Mouse (Mus musculus) heart, embryonic 14.5 days (tissue): Measurements from ENCODE around the gene Mfsd14a. TPM values are rescaled to one million over a fixed set of nuclear protein-coding genes. Genes with fewer than 3 reads are reported as not detected.
"Not testable (repeated sequence)": the region's sequence is repeated elsewhere in the genome, so short reads cannot be mapped to it uniquely, and the experiment has no call there.

ENCODE experiments used
- ATAC-seq: fragments of 200-750 bp; cut with Nextera tagmentation; 2 replicates; pipeline ENCODE4 v1.8.0; 2017; ENCODE audit warnings: low read depth, moderate TSS enrichment; ENCODE audit not compliant: insufficient number of reproducible peaks, insufficient read depth, low FRiP score
- H3K27ac ChIP-seq, 2 experiments: fragments of 200-500 bp in 1 of 2; fragments of 300-500 bp in 1 of 2; sonication (generic) in 1 of 2; replicated peaks in 1 of 2; 2 replicates each; pipeline ENCODE4 v1.5.1; 2012 to 2014; ENCODE audit warnings: low read depth in 2 of 2, low read length in 2 of 2, control low read depth in 1 of 2, mild to moderate bottlenecking in 1 of 2, mixed read lengths in 1 of 2; ENCODE audit not compliant: control insufficient read depth in 1 of 2, insufficient read depth in 1 of 2
- H3K27me3 ChIP-seq: fragments of 300-500 bp; sonication (generic); 2 replicates; pipeline ENCODE4 v1.6.1; 2014; ENCODE audit warnings: mild to moderate bottlenecking, low read length, control low read depth; ENCODE audit not compliant: control insufficient read depth, insufficient read depth
- H3K36me3 ChIP-seq: fragments of 300-500 bp; sonication (generic); 2 replicates; pipeline ENCODE4 v1.6.1; 2014; ENCODE audit warnings: mild to moderate bottlenecking, control low read depth, low read length, mixed read lengths; ENCODE audit not compliant: control insufficient read depth, insufficient read depth
- H3K4me1 ChIP-seq, 2 experiments: fragments of 200-500 bp in 1 of 2; fragments of 300-500 bp in 1 of 2; sonication (generic) in 1 of 2; 2 replicates each; pipeline ENCODE4 v1.6.1; 2012 to 2014; ENCODE audit warnings: low read length in 2 of 2, control low read depth in 1 of 2, mixed read lengths in 1 of 2; ENCODE audit not compliant: control insufficient read depth in 2 of 2, insufficient read depth in 2 of 2
- H3K4me2 ChIP-seq: fragments of 300-500 bp; sonication (generic); 2 replicates; pipeline ENCODE4 v1.6.1; 2014; ENCODE audit warnings: mild to moderate bottlenecking, low read length
- H3K4me3 ChIP-seq, 2 experiments: fragments of 200-500 bp in 1 of 2; fragments of 300-500 bp in 1 of 2; sonication (generic) in 1 of 2; 2 replicates each; pipeline ENCODE4 v1.5.1; 2012 to 2014; ENCODE audit warnings: low read length in 2 of 2, mild to moderate bottlenecking in 2 of 2, control low read depth in 1 of 2, low read depth in 1 of 2, moderate library complexity in 1 of 2; ENCODE audit not compliant: control insufficient read depth in 1 of 2, insufficient read depth in 1 of 2
- H3K9ac ChIP-seq: fragments of 300-500 bp; sonication (generic); 2 replicates; pipeline ENCODE4 v1.6.1; 2014; ENCODE audit warnings: mild to moderate bottlenecking, low read length
- H3K9me3 ChIP-seq: fragments of 300-500 bp; sonication (generic); 2 replicates; pipeline ENCODE4 v1.6.1; 2016; ENCODE audit warnings: low read length, control low read depth; ENCODE audit not compliant: control insufficient read depth
- WGBS: fragments of 180-500 bp; shearing (Covaris S2); extraction: QIAGEN DNeasy Blood & Tissue Kit; methylation state at CpG from one replicate; pipeline ENCODE4 v1.1.7; 2014; 5-methylcytosine and 5-hydroxymethylcytosine counted together
- polyA plus RNA-seq: library from polyadenylated mRNA; unstranded; fragments of >200 nt; fragmentation: Nextera tagmentation; extraction: Ambion mirVana; gene quantifications from 2 replicates; pipeline ENCODE4 v1.2.1, GENCODE M21; 2014

The Mfsd14a gene
- polyA plus RNA-seq, 1 experiment from 2014 or later, result 62.2 TPM

- H3K9me3 ChIP-seq, result no peaks in the 10 kb centered on the region
- H3K4me1 ChIP-seq, result peaks cover 0 to 3% of the 10 kb centered on the region in 2 experiments; a peak in 1 of 4 replicates
- no peak overlapping the region for H3K4me3 ChIP-seq
- no peak overlapping the region for H3K9ac ChIP-seq
- H3K27ac ChIP-seq, result no peak overlapping the region
- H3K27me3 ChIP-seq, result no peaks in the 10 kb centered on the region
- 42% methylated on average over 2 of the region's 2 CpGs for WGBS
- H3K36me3 ChIP-seq, result peaks cover 3% of the 10 kb centered on the region
- no peak for ATAC-seq
- no peak overlapping the region for H3K4me2 ChIP-seq
These were observed 36.3 kb upstream of the Mfsd14a start for GRCm38 (mm10) chr3:116698786-116699185.

- H3K9me3 ChIP-seq, result no peaks in the 10 kb centered on the region
- H3K9ac ChIP-seq, result no peak overlapping the region
- H3K27ac ChIP-seq, result no peak overlapping the region
- 81% methylated on average over 2 of the region's 2 CpGs for WGBS
- peaks cover 0 to 3% of the 10 kb centered on the region in 2 experiments; a peak in 1 of 4 replicates for H3K4me1 ChIP-seq
- H3K36me3 ChIP-seq, result peaks cover 11% of the 10 kb centered on the region
- ATAC-seq, result no peak
- H3K27me3 ChIP-seq, result no peaks in the 10 kb centered on the region
- H3K4me2 ChIP-seq, result no peak overlapping the region
- no peak overlapping the region for H3K4me3 ChIP-seq
These were observed 33.1 kb upstream of the Mfsd14a start for GRCm38 (mm10) chr3:116695666-116695985.

- H3K4me3 ChIP-seq, result no peak overlapping the region
- H3K27me3 ChIP-seq, result no peaks in the 10 kb centered on the region
- H3K36me3 ChIP-seq, result peaks cover 11% of the 10 kb centered on the region
- H3K27ac ChIP-seq, result no peak overlapping the region
- no peaks in the 10 kb centered on the region for H3K9me3 ChIP-seq
- WGBS, result 88% methylated on average over 8 of the region's 8 CpGs
- no peak overlapping the region for H3K9ac ChIP-seq
- H3K4me2 ChIP-seq, result no peak overlapping the region
- ATAC-seq, result no peak
- H3K4me1 ChIP-seq, result peaks cover 0 to 3% of the 10 kb centered on the region in 2 experiments; a peak in 1 of 4 replicates
These were observed 32.6 kb upstream of the Mfsd14a start for GRCm38 (mm10) chr3:116694955-116695665.

DNA sequence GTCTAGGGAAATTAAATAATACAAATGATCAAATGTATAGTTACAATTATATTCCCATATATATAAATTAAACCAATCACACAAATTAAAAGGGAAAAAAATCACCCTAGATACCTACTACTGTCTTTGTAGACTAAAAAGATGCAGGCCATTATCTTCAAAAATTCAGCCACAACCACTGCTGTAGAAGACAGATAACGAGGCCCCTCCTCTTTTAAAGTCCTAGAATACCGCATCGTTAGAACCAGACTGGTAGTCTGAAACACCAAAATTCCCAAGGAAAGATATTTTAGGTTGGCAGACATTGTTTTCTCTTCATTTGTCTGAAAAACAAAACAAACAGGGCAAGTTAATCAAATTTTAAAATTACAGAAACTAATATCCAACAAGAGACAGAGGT is 31.8 kb upstream of the Mfsd14a start:
- ATAC-seq, result no peak
- Histone ChIP-seq H3K4me3 (no peak overlapping the region), H3K9me3 (no peaks in the 10 kb centered on the region), H3K27me3 (no peaks in the 10 kb centered on the region), H3K36me3 (peaks cover 11% of the 10 kb centered on the region), H3K4me2 (no peak overlapping the region), H3K4me1 (peaks cover 0 to 3% of the 10 kb centered on the region in 2 experiments; a peak in 1 of 4 replicates), H3K27ac (no peak overlapping the region), H3K9ac (no peak overlapping the region)
- WGBS, result 70% methylated on average over 3 of the region's 3 CpGs

GRCm38 (mm10) chr3:116681160-116681559 is 18.7 kb upstream of the Mfsd14a start, which contains the start of gene Gm43191:
Gene Gm43191 (minus strand): TSS chr3:116681260.
- 88% methylated on average over 1 of the region's 1 CpGs for WGBS

GRCm38 (mm10) chr3:116664281-116664680 is 1.8 kb upstream of the Mfsd14a start:
- H3K27me3 ChIP-seq, ATAC-seq, H3K9ac ChIP-seq, H3K4me2 ChIP-seq, H3K4me3 ChIP-seq, H3K36me3 ChIP-seq, H3K27ac ChIP-seq, H3K9me3 ChIP-seq: not testable (repeated sequence)
- 87% methylated on average over 9 of the region's 9 CpGs for WGBS
- peaks cover 3 to 23% of the 10 kb centered on the region in 2 experiments; a peak in 3 of 4 replicates for H3K4me1 ChIP-seq

More at GRCm38 (mm10) chr3:116681160-116681559, 18.7 kb upstream of the Mfsd14a start, which contains the start of gene Gm43191:
- no peak within 1 kb of the TSS for H3K27ac ChIP-seq
- H3K4me3 ChIP-seq, result no peak within 1 kb of the TSS
- no peaks in the 10 kb centered on the region for H3K9me3 ChIP-seq
- H3K9ac ChIP-seq, result no peak within 1 kb of the TSS
- H3K27me3 ChIP-seq, result no peaks in the 10 kb centered on the region
- peaks cover 37% of the 10 kb centered on the region for H3K36me3 ChIP-seq
- H3K4me1 ChIP-seq, result no peaks in the 10 kb centered on the region
- no peak for ATAC-seq
- no peak within 1 kb of the TSS for H3K4me2 ChIP-seq

GRCm38 (mm10) chr3:116661870-116662414 is 535 bp downstream of the Mfsd14a start:
- H3K9ac ChIP-seq, result peak overlapping the region; percentile 98
- H3K27ac ChIP-seq, result peak overlapping the region; percentile 92 to 94
- WGBS, result under 1% methylated on average over 59 of the region's 68 CpGs
- no peaks in the 10 kb centered on the region for H3K36me3 ChIP-seq
- H3K9me3 ChIP-seq, result no peaks in the 10 kb centered on the region
- H3K4me2 ChIP-seq, result peak overlapping the region; percentile 83
- H3K27me3 ChIP-seq, result no peaks in the 10 kb centered on the region
- ATAC-seq, result peak; percentile 88
- H3K4me1 ChIP-seq, result peaks cover 3 to 37% of the 10 kb centered on the region in 2 experiments
- H3K4me3 ChIP-seq, result peak overlapping the region; percentile 97 to 98
